Mouse (Mus musculus): ENCODE measurements around the gene Mapk9. TPM values are rescaled to one million over a fixed set of nuclear protein-coding genes. Genes with fewer than 3 reads are reported as not detected.
A peak's percentile ranks its signal among the peaks of the same experiment; 100 is the strongest.
"Not testable (repeated sequence)": the region's sequence is repeated elsewhere in the genome, so short reads cannot be mapped to it uniquely, and the experiment has no call there.

The Mapk9 gene
- polyA plus RNA-seq (2015; fragmentation: Nextera tagmentation; extraction: Ambion mirVana): 43.5 and 49.1 TPM in 2 replicates

DNA sequence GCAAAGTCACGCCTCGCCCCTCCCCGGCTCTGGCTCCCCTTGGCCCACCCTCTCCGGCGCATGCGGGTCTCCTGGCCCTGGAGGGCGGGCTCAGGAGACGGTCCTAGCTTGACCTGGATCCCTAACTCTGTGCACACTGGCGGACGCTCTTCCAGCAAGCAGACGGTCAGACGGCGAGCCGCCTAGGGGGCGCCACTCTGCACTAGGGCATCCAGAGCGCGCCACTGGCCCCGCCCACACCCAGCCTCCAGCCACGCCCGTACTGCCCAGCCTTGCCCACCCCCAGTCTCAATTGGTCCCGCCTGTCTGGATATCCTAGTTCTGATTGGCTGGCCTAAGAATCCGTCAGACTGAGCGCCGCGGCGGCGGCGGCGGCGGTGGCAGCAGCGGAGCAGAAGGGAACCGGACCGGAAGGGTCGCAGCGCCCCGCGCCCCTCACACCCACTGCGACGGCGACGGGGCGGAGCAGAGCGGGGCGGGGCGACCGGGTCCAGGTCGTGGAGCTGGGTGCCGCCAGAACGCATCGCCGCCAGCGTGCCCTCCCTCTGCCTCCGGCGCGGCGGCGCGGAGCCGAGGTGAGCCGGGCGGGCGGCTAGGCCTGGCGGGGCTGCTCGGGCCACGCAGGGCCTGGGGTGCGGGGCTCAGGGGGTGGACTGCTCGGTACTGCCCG lies at the start of gene Mapk9:
Gene Mapk9, plus strand, starts transcription at position 351 of the 670 bp plus-strand sequence.
- H3K4me3 ChIP-seq (replicated peaks): peak within 1 kb of the TSS; percentile 94
- H3K27me3 ChIP-seq: no peaks in the 10 kb centered on the region
- H3K36me3 ChIP-seq: no peaks in the 10 kb centered on the region
- H3K4me2 ChIP-seq (replicated peaks): peak within 1 kb of the TSS; percentile 64
- peaks cover 24% of the 10 kb centered on the region for H3K4me1 ChIP-seq (replicated peaks)
- H3K27ac ChIP-seq: peak within 1 kb of the TSS; percentile 91
- WGBS: under 1% methylated on average over 65 of the region's 68 CpGs
- no peaks in the 10 kb centered on the region for H3K9me3 ChIP-seq
- H3K9ac ChIP-seq (replicated peaks): peak within 1 kb of the TSS; percentile 95
- ATAC-seq: peak; percentile 98

DNA sequence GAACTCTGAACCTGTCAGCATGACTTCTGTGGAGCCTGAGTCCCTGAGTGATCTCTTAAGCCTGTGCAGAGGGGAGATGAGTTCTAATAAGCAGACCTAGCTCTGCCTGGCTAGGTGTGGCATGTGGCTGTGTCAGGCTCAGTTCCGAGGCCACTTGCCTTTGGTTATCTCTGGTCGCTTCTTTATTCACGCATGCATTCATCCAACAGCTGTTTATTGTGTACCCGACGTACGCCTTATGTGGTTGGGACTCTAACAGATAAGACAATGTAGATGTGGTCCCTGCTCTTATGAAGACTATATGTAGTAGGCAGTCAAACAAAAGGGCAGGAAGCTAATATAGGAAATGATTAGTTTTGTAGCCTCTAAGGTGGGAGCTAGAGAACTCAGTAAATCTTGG lies 47.6 kb upstream of the Mapk9 start:
- Histone ChIP-seq H3K4me3 (replicated peaks) (no peak overlapping the region), H3K9ac (replicated peaks) (no peak overlapping the region), H3K27me3 (peaks cover 9% of the 10 kb centered on the region; the same call in 1 of the 2 replicates), H3K36me3 (0 out of 2 replicates have a peak, but pooled peaks cover 3% of the 10 kb centered on the region), H3K4me1 (replicated peaks) (peaks cover 9% of the 10 kb centered on the region), H3K4me2 (replicated peaks) (no peak overlapping the region), H3K27ac (no peak overlapping the region), H3K9me3 (no peaks in the 10 kb centered on the region)
- 90% methylated on average over 6 of the region's 6 CpGs for WGBS
- no peak for ATAC-seq

DNA sequence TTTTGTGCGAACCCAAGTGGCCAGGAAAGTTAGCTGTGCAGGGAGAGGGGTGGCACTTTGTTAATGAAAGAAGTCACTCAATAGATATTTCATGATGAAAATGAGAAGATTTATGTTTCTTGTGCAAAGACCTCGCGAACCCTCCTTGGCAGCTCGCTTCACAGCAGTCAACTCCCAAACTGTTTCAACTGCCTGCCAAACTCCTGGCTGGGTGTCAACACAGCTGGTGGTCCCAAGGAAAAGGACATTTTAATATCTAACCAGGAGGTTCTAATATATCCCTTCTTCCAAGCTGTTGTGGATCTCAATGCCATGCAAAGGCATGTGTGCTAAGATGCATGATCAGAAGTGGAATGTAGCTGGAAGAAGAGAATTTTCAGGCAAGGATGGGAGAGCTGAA lies 45.0 kb upstream of the Mapk9 start:
- WGBS: 91% methylated on average over 4 of the region's 4 CpGs
- no peaks in the 10 kb centered on the region for H3K9me3 ChIP-seq
- H3K9ac ChIP-seq (replicated peaks): no peak overlapping the region
- H3K4me2 ChIP-seq (replicated peaks): no peak overlapping the region
- H3K4me3 ChIP-seq (replicated peaks): no peak overlapping the region
- no peak overlapping the region for H3K27ac ChIP-seq
- no peaks in the 10 kb centered on the region for H3K4me1 ChIP-seq (replicated peaks)
- 0 out of 2 replicates have a peak, but pooled peaks cover 3% of the 10 kb centered on the region for H3K36me3 ChIP-seq
- no peaks in the 10 kb centered on the region for H3K27me3 ChIP-seq
- ATAC-seq: no peak

GRCm38 (mm10) chr11:49803801-49804200 lies 42.8 kb upstream of the Mapk9 start:
- H3K36me3 ChIP-seq: 0 out of 2 replicates have a peak, but pooled peaks cover 3% of the 10 kb centered on the region
- no peaks in the 10 kb centered on the region for H3K9me3 ChIP-seq
- WGBS: 96% methylated on average over 4 of the region's 4 CpGs
- no peak overlapping the region for H3K27ac ChIP-seq
- no peaks in the 10 kb centered on the region for H3K4me1 ChIP-seq (replicated peaks)
- H3K4me3 ChIP-seq (replicated peaks): no peak overlapping the region
- no peak overlapping the region for H3K9ac ChIP-seq (replicated peaks)
- no peak overlapping the region for H3K4me2 ChIP-seq (replicated peaks)
- no peaks in the 10 kb centered on the region for H3K27me3 ChIP-seq
- no peak for ATAC-seq

- no peak overlapping the region for H3K9ac ChIP-seq (replicated peaks)
- H3K27me3 ChIP-seq: no peaks in the 10 kb centered on the region
- no peak overlapping the region for H3K27ac ChIP-seq
- 14% methylated on average over 3 of the region's 3 CpGs for WGBS
- no peak for ATAC-seq
- H3K4me1 ChIP-seq (replicated peaks): no peaks in the 10 kb centered on the region
- H3K4me3 ChIP-seq (replicated peaks): no peak overlapping the region
- H3K9me3 ChIP-seq: no peaks in the 10 kb centered on the region
- H3K36me3 ChIP-seq: peaks cover 3% of the 10 kb centered on the region; the same call in 1 of the 2 replicates
- H3K4me2 ChIP-seq (replicated peaks): no peak overlapping the region
Measured at GRCm38 (mm10) chr11:49806218-49806617, 40.3 kb upstream of the Mapk9 start.

- peaks cover 3% of the 10 kb centered on the region; the same call in 1 of the 2 replicates for H3K36me3 ChIP-seq
- no peak overlapping the region for H3K27ac ChIP-seq
- no peak overlapping the region for H3K4me3 ChIP-seq (replicated peaks)
- WGBS: 92% methylated on average over 9 of the region's 9 CpGs
- H3K27me3 ChIP-seq: no peaks in the 10 kb centered on the region
- no peaks in the 10 kb centered on the region for H3K9me3 ChIP-seq
- no peak overlapping the region for H3K9ac ChIP-seq (replicated peaks)
- no peaks in the 10 kb centered on the region for H3K4me1 ChIP-seq (replicated peaks)
- no peak for ATAC-seq
- H3K4me2 ChIP-seq (replicated peaks): no peak overlapping the region
Measured at GRCm38 (mm10) chr11:49808946-49809345, 37.6 kb upstream of the Mapk9 start.

DNA sequence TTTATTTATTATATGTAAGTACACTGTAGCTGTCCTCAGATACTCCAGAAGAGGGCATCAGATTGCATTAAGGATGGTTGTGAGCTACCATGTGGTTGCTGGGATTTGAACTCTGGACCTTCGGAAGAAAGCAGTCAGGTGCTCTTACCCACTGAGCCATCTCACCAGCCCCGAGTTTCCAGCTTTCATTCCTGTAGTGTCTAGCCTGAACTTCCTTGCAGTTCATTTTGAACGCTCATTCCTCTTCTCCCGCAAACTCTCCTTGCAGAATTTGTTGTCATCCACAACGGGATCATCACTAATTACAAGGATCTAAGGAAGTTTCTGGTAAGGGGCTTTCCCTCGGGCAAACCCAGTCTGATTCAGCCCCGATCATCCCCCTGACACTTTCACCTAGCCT lies 35.9 kb upstream of the Mapk9 start:
- H3K36me3 ChIP-seq: not testable (repeated sequence)

GRCm38 (mm10) chr11:49811099-49811541 lies 35.4 kb upstream of the Mapk9 start:
- Histone ChIP-seq H3K27ac (no peak overlapping the region), H3K4me2 (replicated peaks) (no peak overlapping the region), H3K27me3 (no peaks in the 10 kb centered on the region), H3K36me3 (peaks cover 3% of the 10 kb centered on the region; the same call in 1 of the 2 replicates), H3K9me3 (no peaks in the 10 kb centered on the region), H3K4me3 (replicated peaks) (no peak overlapping the region), H3K9ac (replicated peaks) (no peak overlapping the region), H3K4me1 (replicated peaks) (no peaks in the 10 kb centered on the region)
- ATAC-seq: no peak
- WGBS: 93% methylated on average over 8 of the region's 8 CpGs

More for the DNA sequence above, 35.9 kb upstream of the Mapk9 start:
- H3K9ac ChIP-seq (replicated peaks); H3K4me2 ChIP-seq (replicated peaks); H3K9me3 ChIP-seq; ATAC-seq; H3K27me3 ChIP-seq; H3K4me3 ChIP-seq (replicated peaks); H3K4me1 ChIP-seq (replicated peaks); H3K27ac ChIP-seq: not testable (repeated sequence)
- WGBS: 92% methylated on average over 7 of the region's 7 CpGs

DNA sequence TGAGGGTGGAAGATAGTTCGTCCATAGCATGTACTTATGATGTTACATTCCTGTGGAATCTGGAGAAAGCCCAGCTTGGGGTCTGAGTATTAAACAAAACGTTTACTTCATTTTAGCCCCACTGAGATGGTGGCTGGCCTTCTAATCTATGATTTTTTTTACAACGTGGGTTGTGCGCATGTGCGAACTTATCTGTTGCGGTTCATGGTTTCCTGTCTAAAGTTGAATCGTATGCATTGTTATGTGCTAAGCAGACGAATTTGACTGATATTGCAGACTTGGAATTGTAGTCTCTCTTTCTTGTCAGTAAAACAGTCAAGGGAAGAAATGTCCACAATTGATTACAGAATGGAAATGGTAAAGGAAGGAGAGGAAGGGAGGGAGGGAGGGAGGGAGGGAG lies 34.7 kb upstream of the Mapk9 start:
- H3K9ac ChIP-seq (replicated peaks): no peak overlapping the region
- no peak overlapping the region for H3K27ac ChIP-seq
- no peak for ATAC-seq
- no peak overlapping the region for H3K4me2 ChIP-seq (replicated peaks)
- H3K27me3 ChIP-seq: no peaks in the 10 kb centered on the region
- peaks cover 3% of the 10 kb centered on the region; the same call in 1 of the 2 replicates for H3K36me3 ChIP-seq
- 92% methylated on average over 8 of the region's 8 CpGs for WGBS
- H3K9me3 ChIP-seq: no peaks in the 10 kb centered on the region
- no peak overlapping the region for H3K4me3 ChIP-seq (replicated peaks)
- no peaks in the 10 kb centered on the region for H3K4me1 ChIP-seq (replicated peaks)

DNA sequence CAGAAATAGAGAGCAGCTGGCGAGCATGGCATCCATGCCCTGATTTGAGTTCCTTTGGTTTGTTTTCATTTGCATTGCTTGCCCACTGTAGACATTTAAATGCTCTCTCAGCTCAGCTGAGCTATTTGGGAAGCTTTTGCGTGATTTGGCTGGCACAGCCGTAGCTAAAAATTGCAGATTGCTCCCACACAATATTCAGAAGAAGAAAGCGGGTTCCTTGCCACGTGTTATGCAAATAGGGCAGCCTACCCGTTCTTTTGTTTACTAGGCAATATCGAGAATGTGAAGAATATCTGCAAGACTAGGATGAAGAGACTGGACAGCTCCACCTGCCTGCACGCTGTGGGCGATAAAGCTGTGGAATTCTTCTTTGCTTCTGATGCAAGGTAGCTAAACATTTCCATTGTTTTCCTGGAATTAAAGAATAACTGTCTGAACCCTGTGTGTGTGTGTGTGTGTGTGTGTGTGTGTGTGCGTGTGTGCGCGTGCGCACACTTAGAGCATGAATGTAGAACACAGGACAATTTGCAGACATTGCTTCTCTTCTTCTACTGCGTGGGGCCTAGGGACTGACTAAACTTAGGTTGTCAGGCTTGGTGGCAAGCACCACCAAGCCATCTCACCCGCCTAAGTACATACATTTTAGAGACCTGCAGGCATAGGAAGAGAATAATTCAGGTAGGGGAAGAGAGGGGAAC lies 27.5 kb upstream of the Mapk9 start:
- Histone ChIP-seq H3K27me3 (no peaks in the 10 kb centered on the region), H3K27ac (no peak overlapping the region), H3K4me3 (replicated peaks) (no peak overlapping the region), H3K36me3 (peaks cover 3% of the 10 kb centered on the region), H3K4me2 (replicated peaks) (no peak overlapping the region), H3K9ac (replicated peaks) (no peak overlapping the region), H3K4me1 (replicated peaks) (no peaks in the 10 kb centered on the region), H3K9me3 (no peaks in the 10 kb centered on the region)
- 87% methylated on average over 15 of the region's 15 CpGs for WGBS
- no peak for ATAC-seq

GRCm38 (mm10) chr11:49819676-49820075 lies 26.9 kb upstream of the Mapk9 start:
- WGBS: 86% methylated on average over 7 of the region's 7 CpGs
- no peak for ATAC-seq
- Histone ChIP-seq H3K27ac (no peak overlapping the region), H3K4me3 (replicated peaks) (no peak overlapping the region), H3K4me2 (replicated peaks) (no peak overlapping the region), H3K9ac (replicated peaks) (no peak overlapping the region), H3K9me3 (no peaks in the 10 kb centered on the region), H3K27me3 (no peaks in the 10 kb centered on the region), H3K36me3 (peaks cover 5% of the 10 kb centered on the region), H3K4me1 (replicated peaks) (no peaks in the 10 kb centered on the region)

GRCm38 (mm10) chr11:49820928-49821327 lies 25.6 kb upstream of the Mapk9 start:
- no peaks in the 10 kb centered on the region for H3K9me3 ChIP-seq
- H3K36me3 ChIP-seq: peaks cover 5% of the 10 kb centered on the region
- H3K27ac ChIP-seq: no peak overlapping the region
- H3K4me3 ChIP-seq (replicated peaks): no peak overlapping the region
- no peaks in the 10 kb centered on the region for H3K4me1 ChIP-seq (replicated peaks)
- WGBS: 89% methylated on average over 2 of the region's 2 CpGs
- H3K4me2 ChIP-seq (replicated peaks): no peak overlapping the region
- no peaks in the 10 kb centered on the region for H3K27me3 ChIP-seq
- H3K9ac ChIP-seq (replicated peaks): no peak overlapping the region
- no peak for ATAC-seq

Measured in midbrain, embryonic 13.5 days (tissue).